Mouse (Mus musculus) E14TG2a.4 (cell line): ENCODE measurements around the gene 1810010H24Rik.
"Not testable (repeated sequence)": the region's sequence is repeated elsewhere in the genome, so short reads cannot be mapped to it uniquely, and the experiment has no call there.

Experiments
- H3K27me3 ChIP-seq: 2 replicates; pipeline ENCODE4 v1.6.1; 2014; ENCODE audit warnings: low read length, control low read depth; ENCODE audit not compliant: insufficient read depth
- H3K36me3 ChIP-seq: 2 replicates; pipeline ENCODE4 v1.6.1; 2014; ENCODE audit warnings: low read length, control low read depth; ENCODE audit not compliant: insufficient read depth
- H3K4me1 ChIP-seq: replicated peaks from 2 replicates; pipeline ENCODE4 v1.6.1; 2014; ENCODE audit warnings: low read depth, low read length, control low read depth
- H3K4me3 ChIP-seq: replicated peaks from 2 replicates; pipeline ENCODE4 v1.5.1; 2014; ENCODE audit warnings: mild to moderate bottlenecking, low read length
- H3K9me3 ChIP-seq: 2 replicates; pipeline ENCODE4 v1.6.1; 2014; ENCODE audit warnings: low read length, control low read depth
- CTCF ChIP-seq: conservative IDR thresholded peaks from 2 replicates; pipeline ENCODE4 v1.5.1; 2014; ENCODE audit warnings: low read length
- NANOG ChIP-seq: IDR thresholded peaks from 2 replicates; pipeline ENCODE4 v1.6.1; 2014; ENCODE audit warnings: borderline replicate concordance, low read length, mixed read lengths
- POU5F1 ChIP-seq: IDR thresholded peaks from 2 replicates; pipeline ENCODE4 v1.6.1; 2014; ENCODE audit warnings: low read length, borderline replicate concordance

Gene 1810010H24Rik

GRCm38 (mm10) chr11:107025411-107026321, at the start of gene 1810010H24Rik:
Gene 1810010H24Rik (plus strand): TSS chr11:107025681.
- TF ChIP-seq NANOG (no peak), POU5F1 (no peak), CTCF (no peak)
- H3K9me3 ChIP-seq = no peaks in the 10 kb centered on the region
- H3K4me1 ChIP-seq = peaks cover 76% of the 10 kb centered on the region

DNA sequence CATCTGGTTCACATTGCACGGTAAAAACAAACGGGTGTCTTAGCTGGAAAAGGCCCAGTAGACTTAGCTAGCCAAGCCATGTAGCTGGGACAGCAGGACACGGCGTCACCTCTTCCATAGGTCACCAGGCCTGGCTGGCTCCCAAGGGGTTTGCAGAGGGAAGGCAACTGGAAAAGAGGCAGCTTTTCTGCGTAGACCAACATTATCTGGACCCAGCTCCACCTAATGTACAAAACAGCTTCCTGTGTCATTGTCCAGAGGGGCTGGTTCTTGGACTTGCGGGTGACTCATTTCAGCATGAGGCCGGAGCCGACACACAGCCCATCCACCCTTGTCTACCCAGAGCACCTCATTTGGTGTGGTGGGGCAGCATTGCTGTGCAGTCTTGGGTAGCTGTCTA, 49.3 kb upstream of the 1810010H24Rik start:
- TF ChIP-seq NANOG (no peak), POU5F1 (no peak)
- Histone ChIP-seq H3K27me3 (no peaks in the 10 kb centered on the region), H3K36me3 (no peaks in the 10 kb centered on the region), H3K9me3 (no peaks in the 10 kb centered on the region), H3K4me1 (no peaks in the 10 kb centered on the region; the same call in 1 of the 2 replicates), H3K4me3 (no peak overlapping the region)

More at GRCm38 (mm10) chr11:107025411-107026321, at the start of gene 1810010H24Rik:
- peak within 1 kb of the TSS; percentile 73 for H3K4me3 ChIP-seq
- H3K27me3 ChIP-seq = peaks cover 34% of the 10 kb centered on the region
- H3K36me3 ChIP-seq = no peaks in the 10 kb centered on the region

DNA sequence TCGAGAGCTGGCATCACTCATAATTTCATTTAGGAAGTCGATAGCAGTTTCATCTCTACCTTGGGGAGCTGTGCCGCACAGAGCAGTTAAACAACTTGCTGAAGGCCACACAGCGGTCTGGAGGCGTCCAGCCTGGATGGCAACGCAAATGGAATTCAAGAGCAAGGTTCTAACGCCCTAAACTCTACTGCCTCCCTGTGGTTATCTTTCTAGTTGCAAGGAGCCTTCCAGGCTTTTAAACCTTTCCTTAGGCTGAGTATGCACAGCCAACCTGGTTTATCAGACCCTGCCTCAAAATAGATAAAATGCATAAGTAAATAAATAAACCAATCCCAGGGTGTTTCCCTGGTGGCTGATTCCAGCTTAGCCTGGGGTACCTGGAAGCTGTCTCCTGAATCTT, 45.0 kb upstream of the 1810010H24Rik start:
- Histone ChIP-seq H3K9me3 (no peaks in the 10 kb centered on the region), H3K36me3 (peaks cover 19% of the 10 kb centered on the region), H3K4me1 (no peaks in the 10 kb centered on the region), H3K27me3 (no peaks in the 10 kb centered on the region), H3K4me3 (no peak overlapping the region)
- TF ChIP-seq POU5F1 (no peak), CTCF (peak; percentile 82), NANOG (no peak)

GRCm38 (mm10) chr11:106981787-106982186, 43.7 kb upstream of the 1810010H24Rik start:
- Histone ChIP-seq H3K4me1 (peaks cover 6% of the 10 kb centered on the region; the same call in 1 of the 2 replicates), H3K27me3 (no peaks in the 10 kb centered on the region), H3K4me3 (no peak overlapping the region), H3K9me3 (no peaks in the 10 kb centered on the region), H3K36me3 (peaks cover 28% of the 10 kb centered on the region)
- TF ChIP-seq POU5F1 (no peak), CTCF (no peak), NANOG (no peak)

DNA sequence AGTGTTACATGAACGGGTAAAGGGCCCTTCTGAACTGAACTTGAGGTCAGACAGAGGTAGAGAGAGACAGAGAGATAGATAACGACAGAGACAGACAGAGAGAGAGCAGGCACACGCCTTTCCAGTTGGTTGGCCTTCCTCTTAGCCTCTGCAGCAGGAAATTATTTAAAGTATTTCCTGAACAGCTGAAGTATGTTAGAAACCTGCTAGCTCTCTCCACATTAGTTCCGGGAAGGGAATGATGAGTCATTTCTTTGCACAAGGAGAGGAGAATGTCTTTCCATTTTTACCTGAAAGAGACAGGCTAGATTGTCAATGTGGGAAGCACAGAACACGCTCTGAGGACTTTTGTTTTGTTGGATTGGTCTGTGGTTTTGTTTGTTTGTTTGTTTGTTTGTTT, 43.1 kb upstream of the 1810010H24Rik start:
- no peaks in the 10 kb centered on the region for H3K9me3 ChIP-seq
- no peak for TF ChIP-seq NANOG
- TF ChIP-seq POU5F1 = no peak
- TF ChIP-seq CTCF = no peak
- H3K4me1 ChIP-seq = peaks cover 11% of the 10 kb centered on the region
- H3K27me3 ChIP-seq = no peaks in the 10 kb centered on the region
- no peak overlapping the region for H3K4me3 ChIP-seq
- H3K36me3 ChIP-seq = peaks cover 33% of the 10 kb centered on the region

DNA sequence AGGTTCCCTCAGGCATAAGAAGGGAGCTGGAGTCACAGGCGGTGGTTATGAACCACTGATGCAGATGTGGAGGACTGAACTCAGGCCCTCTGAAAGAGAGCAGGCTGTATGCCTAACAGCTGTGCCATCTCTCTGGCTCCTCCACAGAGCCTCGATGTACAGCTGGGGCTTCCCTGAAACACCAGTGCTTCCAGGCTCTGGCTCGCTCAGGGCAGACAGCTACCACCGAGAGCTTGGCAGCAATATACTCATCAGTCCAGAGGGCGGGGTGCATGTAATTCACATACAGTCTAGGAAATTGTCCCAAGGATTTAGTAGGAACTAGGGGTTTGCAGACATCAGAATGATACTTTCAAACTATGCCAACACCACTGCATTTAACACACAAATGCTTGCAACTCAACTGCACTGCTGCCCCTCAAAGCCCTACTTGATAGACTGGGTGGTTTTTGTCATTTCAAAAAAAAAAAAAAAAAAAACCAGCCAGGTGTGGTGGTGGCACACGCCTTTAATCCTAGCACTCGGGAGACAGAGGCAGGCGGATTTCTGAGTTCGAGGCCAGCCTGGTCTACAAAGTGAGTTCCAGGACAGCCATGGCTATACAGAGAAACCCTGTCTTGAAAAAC, 39.4 kb upstream of the 1810010H24Rik start:
- H3K4me1 ChIP-seq = peaks cover 27% of the 10 kb centered on the region
- not testable (repeated sequence) for H3K9me3 ChIP-seq

DNA sequence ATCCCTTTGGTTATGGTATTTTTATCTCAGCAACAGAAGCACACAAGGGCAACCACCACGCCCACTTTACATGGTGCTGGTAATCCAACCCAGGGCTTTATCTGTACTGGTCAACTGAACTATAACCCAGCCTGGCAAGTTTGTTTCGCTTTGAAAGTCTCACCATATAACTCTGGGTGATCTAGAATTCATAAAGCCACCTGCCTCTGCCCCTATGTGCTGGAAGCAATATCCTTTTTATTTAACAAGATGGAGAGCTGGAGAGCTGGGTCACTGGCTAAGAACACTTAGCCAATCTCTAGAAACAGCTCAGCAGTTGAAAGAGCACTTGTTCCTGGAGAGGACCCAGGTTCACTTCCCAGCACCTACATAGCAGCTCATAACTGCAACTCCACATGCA, 38.1 kb upstream of the 1810010H24Rik start:
- Histone ChIP-seq H3K4me3 (no peak overlapping the region), H3K9me3 (no peaks in the 10 kb centered on the region), H3K4me1 (peaks cover 35% of the 10 kb centered on the region), H3K36me3 (peaks cover 82% of the 10 kb centered on the region), H3K27me3 (no peaks in the 10 kb centered on the region)
- TF ChIP-seq NANOG = no peak
- no peak for TF ChIP-seq CTCF
- TF ChIP-seq POU5F1 = no peak

More for the DNA sequence above, 39.4 kb upstream of the 1810010H24Rik start:
- H3K27me3 ChIP-seq, H3K4me3 ChIP-seq: not testable (repeated sequence)
- H3K36me3 ChIP-seq = peaks cover 69% of the 10 kb centered on the region

GRCm38 (mm10) chr11:106994246-106995085, 31.0 kb upstream of the 1810010H24Rik start:
- H3K27me3 ChIP-seq = no peaks in the 10 kb centered on the region
- no peaks in the 10 kb centered on the region for H3K9me3 ChIP-seq
- TF ChIP-seq POU5F1 = no peak
- no peak for TF ChIP-seq NANOG
- TF ChIP-seq CTCF = no peak
- peak overlapping the region; percentile 30; the same call in 1 of the 2 replicates for H3K4me3 ChIP-seq
- H3K36me3 ChIP-seq = peaks cover 92% of the 10 kb centered on the region
- H3K4me1 ChIP-seq = peaks cover 59% of the 10 kb centered on the region

GRCm38 (mm10) chr11:106996492-106996891, 29.0 kb upstream of the 1810010H24Rik start:
- H3K4me1 ChIP-seq = peaks cover 57% of the 10 kb centered on the region

More at GRCm38 (mm10) chr11:106996492-106996891, 29.0 kb upstream of the 1810010H24Rik start:
- not testable (repeated sequence) for H3K9me3 ChIP-seq, H3K27me3 ChIP-seq
- Histone ChIP-seq H3K4me3 (peak overlapping the region; percentile 99), H3K36me3 (peaks cover 72% of the 10 kb centered on the region)
